Mouse (Mus musculus) left cerebral cortex, postnatal 10 days (tissue): Measurements from ENCODE around the gene Ccna1. TPM values are rescaled to one million over a fixed set of nuclear protein-coding genes. Genes with fewer than 3 reads are reported as not detected.

Experiments
- DNase-seq, 2 experiments: peaks; one replicate each; pipeline ENCODE4 v3.0.0; 2021 to 2022; ENCODE audit warnings: low spot score in 2 of 2, mixed read lengths in 1 of 2; ENCODE audit errors: extremely low spot score in 1 of 2
- intact Hi-C: fragments of 180-260 bp; cut with DNase I; formaldehyde crosslinking; loops from one replicate; pipeline ENCODE4 v1.15.1; 2025
- total RNA-seq, 2 experiments: library from RNA; stranded (reverse); gene quantifications; 2 replicates each; pipeline ENCODE4 v1.2.3; 2021

The Ccna1 gene
- total RNA-seq, 2 experiments from 2014 or later: 1.9 to 2.4 TPM

GRCm38 (mm10) chr3:55008965-55009741 is 46.1 kb downstream of the Ccna1 start:
- intact Hi-C loops: no loop called here
- DNase-seq: no peak

GRCm38 (mm10) chr3:55004036-55004435 is 51.3 kb downstream of the Ccna1 start:
- no peak for DNase-seq
- intact Hi-C loops: no loop called here

GRCm38 (mm10) chr3:55001677-55002076 is 53.6 kb downstream of the Ccna1 start:
- intact Hi-C loops: no loop called here
- no peak for DNase-seq

Other genes with a start within 250 kb of the Ccna1 start
- 10 to 100 TPM; 56.6 to 57.7 TPM for gene Rfxap, start 247.7 kb downstream of the Ccna1 start, total RNA-seq
- gene Sertm1, start 139.6 kb downstream of the Ccna1 start, total RNA-seq: 10 to 100 TPM; 32.1 to 36.4 TPM
- 10 to 100 TPM; 13.6 to 20.2 TPM for gene Spg20, start 56.6 kb upstream of the Ccna1 start, total RNA-seq
- gene Ccdc169, start 81.8 kb upstream of the Ccna1 start, total RNA-seq: under 1 TPM in 1 of 2 experiments, not detected in 1; 0.34 TPM
- gene Sohlh2, start 126.5 kb upstream of the Ccna1 start, total RNA-seq: not detected
- 100 to 1,000 TPM; 970 to 973 TPM for gene Dclk1, start 186.9 kb upstream of the Ccna1 start, total RNA-seq